Mouse (Mus musculus): Measurements from ENCODE around the gene Glyatl3. TPM values are rescaled to one million over a fixed set of nuclear protein-coding genes. Genes with fewer than 3 reads are reported as not detected.
A peak's percentile ranks its signal among the peaks of the same experiment; 100 is the strongest.

Glyatl3 gene
- polyA plus RNA-seq, 1 experiment from 2014 or later, result not detected

DNA sequence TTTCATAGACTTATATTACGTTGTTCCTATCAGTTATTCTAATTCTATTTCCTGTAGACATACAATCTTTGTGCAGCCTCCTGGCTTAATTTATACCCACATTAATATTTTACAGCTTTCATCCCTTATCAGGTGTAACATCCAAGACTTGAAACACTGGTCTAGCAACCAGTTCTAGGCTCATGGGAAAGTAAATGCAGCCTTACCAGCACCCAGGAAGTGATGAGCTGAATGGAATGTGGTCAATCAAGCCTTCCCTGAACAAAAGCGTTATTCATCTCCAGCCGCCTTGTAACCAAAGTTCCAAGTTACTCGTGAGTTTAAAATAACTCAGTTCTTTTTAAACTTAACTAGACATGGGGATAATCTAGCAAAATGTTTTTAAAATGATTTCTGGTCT lies 29.0 kb downstream of the Glyatl3 start:
- Histone ChIP-seq H3K4me1 (no peaks in the 10 kb centered on the region), H3K4me3 (no peak overlapping the region), H3K27ac (replicated peaks) (no peak overlapping the region), H3K36me3 (no peaks in the 10 kb centered on the region), H3K9ac (no peak overlapping the region), H3K9me3 (no peaks in the 10 kb centered on the region), H3K27me3 (replicated peaks) (no peaks in the 10 kb centered on the region), H3K4me2 (no peak overlapping the region)
- ATAC-seq (ENCODE audit: extremely low read depth, insufficient number of reproducible peaks, low FRiP score, low TSS enrichment), result no peak
- WGBS, result 79% methylated on average over 4 of the region's 4 CpGs

DNA sequence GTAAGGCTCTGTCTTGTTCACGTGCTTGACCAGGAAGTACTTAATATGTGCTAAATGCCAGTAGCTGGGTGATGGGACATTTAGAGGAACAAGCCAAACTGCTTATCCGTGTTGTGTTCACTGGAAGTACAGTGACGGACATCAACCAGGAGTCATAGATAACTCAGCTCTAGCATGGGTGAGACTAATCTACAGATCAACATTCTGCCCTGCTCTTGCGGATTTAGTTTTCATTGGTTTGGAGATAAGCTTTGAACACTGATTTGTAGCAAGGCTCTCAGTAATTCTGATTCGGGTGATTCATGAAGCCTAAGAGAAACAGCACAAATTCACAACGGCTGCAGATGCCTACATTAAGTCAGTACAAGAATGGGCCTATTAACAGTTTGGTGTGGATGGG lies 32.0 kb downstream of the Glyatl3 start:
- Histone ChIP-seq H3K4me2 (no peak overlapping the region), H3K4me3 (no peak overlapping the region), H3K27me3 (replicated peaks) (no peaks in the 10 kb centered on the region), H3K4me1 (peaks cover 19% of the 10 kb centered on the region), H3K9me3 (no peaks in the 10 kb centered on the region), H3K9ac (no peak overlapping the region), H3K36me3 (no peaks in the 10 kb centered on the region), H3K27ac (replicated peaks) (no peak overlapping the region)
- ATAC-seq (ENCODE audit: extremely low read depth, insufficient number of reproducible peaks, low FRiP score, low TSS enrichment), result no peak
- WGBS, result 72% methylated on average over 6 of the region's 6 CpGs

GRCm38 (mm10) chr17:40879924-40880691 lies 34.0 kb downstream of the Glyatl3 start, which contains the start of gene 9130008F23Rik:
TSS of gene 9130008F23Rik (minus strand) at chr17:40880559.
- no peaks in the 10 kb centered on the region for H3K27me3 ChIP-seq (replicated peaks)
- peak within 1 kb of the TSS; percentile 90 for H3K9ac ChIP-seq
- peak within 1 kb of the TSS; percentile 86 for H3K27ac ChIP-seq (replicated peaks)
- peak within 1 kb of the TSS; percentile 82 for H3K4me2 ChIP-seq
- peaks cover 8% of the 10 kb centered on the region; the same call in 1 of the 2 replicates for H3K36me3 ChIP-seq
- peak; percentile 62 for ATAC-seq (ENCODE audit: extremely low read depth, insufficient number of reproducible peaks, low FRiP score, low TSS enrichment)
- WGBS, result under 1% methylated on average over 40 of the region's 40 CpGs
- H3K4me3 ChIP-seq, result peak within 1 kb of the TSS; percentile 83
- H3K9me3 ChIP-seq, result no peaks in the 10 kb centered on the region
- H3K4me1 ChIP-seq, result peaks cover 24% of the 10 kb centered on the region

- Histone ChIP-seq H3K9me3 (no peaks in the 10 kb centered on the region), H3K4me3 (peak overlapping the region; percentile 83), H3K27ac (replicated peaks) (peak overlapping the region; percentile 86), H3K9ac (peak overlapping the region; percentile 90), H3K27me3 (replicated peaks) (no peaks in the 10 kb centered on the region), H3K4me1 (peaks cover 24% of the 10 kb centered on the region), H3K36me3 (peaks cover 8% of the 10 kb centered on the region; the same call in 1 of the 2 replicates), H3K4me2 (peak overlapping the region; percentile 82)
- WGBS, result 5% methylated on average over 6 of the region's 6 CpGs
- ATAC-seq (ENCODE audit: extremely low read depth, insufficient number of reproducible peaks, low FRiP score, low TSS enrichment), result no peak
These were observed 34.6 kb downstream of the Glyatl3 start for GRCm38 (mm10) chr17:40879528-40879923.

DNA sequence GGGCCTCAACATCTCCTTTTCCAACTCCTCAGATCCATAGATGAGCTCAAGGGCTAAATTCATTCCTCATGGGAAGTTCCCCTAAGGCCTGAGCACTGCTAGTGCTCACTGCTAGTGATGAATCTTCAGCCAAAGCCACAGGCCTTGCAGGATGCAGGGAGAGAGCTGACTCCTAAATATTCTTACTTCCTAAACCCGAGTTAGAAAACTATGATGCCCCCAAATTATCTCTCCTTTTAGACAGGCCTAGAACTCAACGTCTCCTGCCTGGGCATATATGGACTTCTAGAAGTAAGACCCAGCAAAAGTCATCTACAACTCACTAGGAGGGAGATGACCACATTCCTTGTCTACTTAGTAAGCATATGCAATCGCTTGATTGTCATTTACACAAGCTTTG lies 36.4 kb downstream of the Glyatl3 start:
- no peak for ATAC-seq (ENCODE audit: extremely low read depth, insufficient number of reproducible peaks, low FRiP score, low TSS enrichment)
- no peaks in the 10 kb centered on the region for H3K9me3 ChIP-seq
- no peaks in the 10 kb centered on the region for H3K27me3 ChIP-seq (replicated peaks)
- H3K27ac ChIP-seq (replicated peaks), result no peak overlapping the region; the same call in 1 of the 2 replicates
- H3K36me3 ChIP-seq, result peaks cover 8% of the 10 kb centered on the region; the same call in 1 of the 2 replicates
- WGBS, result 24% methylated on average over 3 of the region's 3 CpGs
- H3K4me3 ChIP-seq, result peak overlapping the region; percentile 83
- H3K4me1 ChIP-seq, result peaks cover 24% of the 10 kb centered on the region
- peak overlapping the region; percentile 90 for H3K9ac ChIP-seq
- H3K4me2 ChIP-seq, result peak overlapping the region; percentile 82

GRCm38 (mm10) chr17:40875568-40875967 lies 38.6 kb downstream of the Glyatl3 start:
- no peaks in the 10 kb centered on the region for H3K27me3 ChIP-seq (replicated peaks)
- H3K36me3 ChIP-seq, result peaks cover 8% of the 10 kb centered on the region; the same call in 1 of the 2 replicates
- no peak overlapping the region for H3K4me2 ChIP-seq
- H3K9ac ChIP-seq, result no peak overlapping the region
- WGBS, result 91% methylated on average over 1 of the region's 1 CpGs
- H3K9me3 ChIP-seq, result no peaks in the 10 kb centered on the region
- H3K27ac ChIP-seq (replicated peaks), result no peak overlapping the region
- H3K4me1 ChIP-seq, result peaks cover 24% of the 10 kb centered on the region
- H3K4me3 ChIP-seq, result no peak overlapping the region
- no peak for ATAC-seq (ENCODE audit: extremely low read depth, insufficient number of reproducible peaks, low FRiP score, low TSS enrichment)

DNA sequence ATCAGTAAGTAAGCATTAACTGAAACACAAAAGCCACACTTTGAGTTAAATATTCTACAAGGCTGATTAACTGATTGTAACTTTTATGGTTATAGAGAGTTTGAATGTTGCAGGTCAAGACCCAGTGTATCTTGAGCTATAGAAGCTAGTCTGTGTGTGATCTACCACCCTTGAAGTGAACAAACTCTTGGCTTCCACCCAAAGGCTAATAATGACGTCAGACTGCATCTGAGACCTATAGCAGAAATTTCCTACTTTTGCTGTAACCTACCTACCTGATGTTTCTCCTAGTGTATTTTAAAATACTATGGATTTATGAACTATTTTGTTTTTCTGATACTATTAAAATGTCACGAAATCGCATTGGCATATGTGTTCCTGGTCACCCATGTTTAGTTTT lies 39.4 kb downstream of the Glyatl3 start:
- H3K27me3 ChIP-seq (replicated peaks), result no peaks in the 10 kb centered on the region
- ATAC-seq (ENCODE audit: extremely low read depth, insufficient number of reproducible peaks, low FRiP score, low TSS enrichment), result no peak
- H3K4me3 ChIP-seq, result no peak overlapping the region
- H3K9me3 ChIP-seq, result no peaks in the 10 kb centered on the region
- no peak overlapping the region for H3K9ac ChIP-seq
- peaks cover 8% of the 10 kb centered on the region; the same call in 1 of the 2 replicates for H3K36me3 ChIP-seq
- 69% methylated on average over 3 of the region's 3 CpGs for WGBS
- no peak overlapping the region for H3K4me2 ChIP-seq
- H3K27ac ChIP-seq (replicated peaks), result no peak overlapping the region
- peaks cover 28% of the 10 kb centered on the region for H3K4me1 ChIP-seq

DNA sequence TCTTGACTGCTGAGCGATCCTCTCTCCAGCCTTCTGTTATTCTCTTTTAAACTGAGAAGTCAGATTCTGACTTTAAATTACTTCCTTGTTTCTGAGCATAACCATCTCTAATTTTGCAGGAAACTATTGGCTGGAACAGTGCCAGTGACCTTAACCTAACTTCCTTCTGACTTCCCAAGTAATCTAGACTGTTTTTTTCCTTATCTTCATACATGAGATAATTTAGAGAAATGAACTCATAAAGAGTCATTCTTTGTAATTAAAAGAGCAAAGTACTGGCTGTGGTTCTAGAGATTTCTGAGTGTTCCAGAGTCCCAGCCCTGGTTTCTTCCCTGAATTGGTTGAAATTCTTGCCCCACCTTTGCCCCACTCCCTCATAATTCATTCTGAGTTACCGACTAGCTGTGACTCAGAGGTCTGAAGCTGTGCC lies 40.6 kb downstream of the Glyatl3 start:
- Histone ChIP-seq H3K27me3 (replicated peaks) (no peaks in the 10 kb centered on the region), H3K4me3 (no peak overlapping the region), H3K27ac (replicated peaks) (no peak overlapping the region), H3K4me1 (peaks cover 34% of the 10 kb centered on the region), H3K4me2 (no peak overlapping the region), H3K36me3 (peaks cover 8% of the 10 kb centered on the region; the same call in 1 of the 2 replicates), H3K9ac (no peak overlapping the region), H3K9me3 (no peaks in the 10 kb centered on the region)
- no peak for ATAC-seq (ENCODE audit: extremely low read depth, insufficient number of reproducible peaks, low FRiP score, low TSS enrichment)
- 44% methylated on average over 2 of the region's 2 CpGs for WGBS

- no peaks in the 10 kb centered on the region for H3K27me3 ChIP-seq (replicated peaks)
- H3K36me3 ChIP-seq, result peaks cover 8% of the 10 kb centered on the region; the same call in 1 of the 2 replicates
- no peak for ATAC-seq (ENCODE audit: extremely low read depth, insufficient number of reproducible peaks, low FRiP score, low TSS enrichment)
- peaks cover 25% of the 10 kb centered on the region for H3K4me1 ChIP-seq
- no peaks in the 10 kb centered on the region for H3K9me3 ChIP-seq
- WGBS, result 90% methylated on average over 6 of the region's 6 CpGs
- H3K4me2 ChIP-seq, result no peak overlapping the region
- H3K27ac ChIP-seq (replicated peaks), result no peak overlapping the region
- H3K9ac ChIP-seq, result no peak overlapping the region
- no peak overlapping the region for H3K4me3 ChIP-seq
These were observed 41.5 kb downstream of the Glyatl3 start for GRCm38 (mm10) chr17:40872626-40873025.

GRCm38 (mm10) chr17:40868952-40869747 lies 45.0 kb downstream of the Glyatl3 start:
- Histone ChIP-seq H3K4me2 (peak overlapping the region; percentile 59), H3K9ac (peak overlapping the region; percentile 19; the same call in 1 of the 2 replicates), H3K27me3 (replicated peaks) (no peaks in the 10 kb centered on the region), H3K27ac (replicated peaks) (peak overlapping the region; percentile 53; the same call in 1 of the 2 replicates), H3K4me3 (peak overlapping the region; percentile 26), H3K9me3 (no peaks in the 10 kb centered on the region), H3K36me3 (no peaks in the 10 kb centered on the region), H3K4me1 (peaks cover 15% of the 10 kb centered on the region)
- 13% methylated on average over 10 of the region's 10 CpGs for WGBS
- ATAC-seq (ENCODE audit: extremely low read depth, insufficient number of reproducible peaks, low FRiP score, low TSS enrichment), result no peak

DNA sequence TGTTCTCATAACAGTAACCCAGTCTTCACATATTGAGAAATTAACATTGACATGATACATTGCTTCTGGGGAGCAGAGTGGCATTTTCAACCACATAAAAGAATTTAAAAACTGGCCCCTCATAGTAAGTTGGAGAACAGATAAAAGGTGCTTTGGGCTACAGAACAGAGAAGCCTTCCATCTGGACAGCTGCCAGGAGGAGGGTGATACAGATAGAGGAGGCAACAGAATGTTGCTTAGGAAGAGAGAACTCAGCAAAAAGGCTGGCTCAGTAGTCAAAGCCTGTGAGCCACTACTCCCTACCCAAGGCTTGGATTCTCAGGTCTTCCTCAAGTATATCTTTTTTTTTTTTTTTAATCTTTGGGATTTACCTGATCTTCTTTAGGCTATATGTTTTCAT lies 59.1 kb downstream of the Glyatl3 start:
- no peak overlapping the region for H3K27ac ChIP-seq (replicated peaks)
- ATAC-seq (ENCODE audit: extremely low read depth, insufficient number of reproducible peaks, low FRiP score, low TSS enrichment), result no peak
- H3K36me3 ChIP-seq, result no peaks in the 10 kb centered on the region
- no peaks in the 10 kb centered on the region for H3K27me3 ChIP-seq (replicated peaks)
- H3K9ac ChIP-seq, result no peak overlapping the region
- no peaks in the 10 kb centered on the region for H3K4me1 ChIP-seq
- no peak overlapping the region for H3K4me3 ChIP-seq
- no peak overlapping the region for H3K4me2 ChIP-seq
- H3K9me3 ChIP-seq, result no peaks in the 10 kb centered on the region
